Mouse (Mus musculus) liver, adult 2 months (tissue): Measurements from ENCODE around the gene Gm15737.

Experiments used
- CTCF ChIP-seq: fragments of 200-500 bp; IDR thresholded peaks from 2 replicates; pipeline ENCODE4 v1.5.1; 2011; ENCODE audit warnings: low read depth, low read length, control low read depth
- POLR2A ChIP-seq: fragments of 200-500 bp; IDR thresholded peaks from 2 replicates; pipeline ENCODE4 v1.6.1; 2011; ENCODE audit warnings: low read length, control low read depth; ENCODE audit not compliant: insufficient read depth; ENCODE audit errors: extremely low read depth

DNA sequence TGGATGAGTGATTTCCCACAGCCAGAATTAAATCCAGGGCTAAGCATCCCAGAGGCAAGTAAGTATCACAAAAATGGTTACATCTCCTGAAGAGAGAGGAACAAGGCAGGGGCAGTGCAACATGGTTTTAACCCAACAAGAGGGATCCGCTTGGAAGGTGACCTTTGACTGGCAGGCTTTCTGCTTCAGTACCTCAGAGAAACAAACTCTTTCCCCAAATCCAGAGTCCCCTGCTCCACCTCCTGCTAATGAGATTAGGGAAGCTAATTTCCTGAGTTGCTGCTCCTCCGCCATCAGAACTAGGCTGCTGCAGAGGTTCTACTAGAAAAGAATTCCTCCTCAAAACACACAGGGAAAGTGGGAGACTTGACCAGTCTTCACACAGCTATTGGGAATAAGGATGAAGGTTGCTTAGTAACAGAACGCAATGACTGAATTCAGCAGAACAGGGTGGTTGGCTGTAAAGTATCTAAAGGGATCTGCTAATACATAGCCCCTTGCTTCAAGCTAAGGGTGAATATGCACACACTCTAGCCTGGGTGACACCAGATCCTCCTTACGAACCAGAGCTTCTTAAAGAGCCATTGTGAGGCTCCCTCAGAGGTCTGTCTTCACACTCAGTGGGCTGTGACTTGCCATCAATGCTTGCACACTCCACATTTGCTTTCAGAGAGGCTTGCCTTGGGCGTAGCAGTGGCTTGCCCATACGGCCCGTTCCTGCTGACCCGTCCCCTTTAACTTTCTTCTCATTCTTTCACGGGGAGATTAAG is 14.2 kb downstream of the Gm15737 start:
- TF ChIP-seq CTCF (no peak), POLR2A (no peak)
